Mouse (Mus musculus) embryonic fibroblast, embryonic 13.5 days (primary cell): ENCODE data around the gene Slc9a9.

Source experiments
- CTCF ChIP-seq: IDR thresholded peaks from 2 replicates; pipeline ENCODE4 v1.5.1; 2011; ENCODE audit warnings: mild to moderate bottlenecking, control low read depth, low read length, moderate library complexity, borderline replicate concordance; ENCODE audit not compliant: insufficient read depth
- POLR2A ChIP-seq: IDR thresholded peaks from 2 replicates; pipeline ENCODE4 v1.6.1; 2011; ENCODE audit warnings: low read depth, mild to moderate bottlenecking, control low read depth, low read length, moderate library complexity

DNA sequence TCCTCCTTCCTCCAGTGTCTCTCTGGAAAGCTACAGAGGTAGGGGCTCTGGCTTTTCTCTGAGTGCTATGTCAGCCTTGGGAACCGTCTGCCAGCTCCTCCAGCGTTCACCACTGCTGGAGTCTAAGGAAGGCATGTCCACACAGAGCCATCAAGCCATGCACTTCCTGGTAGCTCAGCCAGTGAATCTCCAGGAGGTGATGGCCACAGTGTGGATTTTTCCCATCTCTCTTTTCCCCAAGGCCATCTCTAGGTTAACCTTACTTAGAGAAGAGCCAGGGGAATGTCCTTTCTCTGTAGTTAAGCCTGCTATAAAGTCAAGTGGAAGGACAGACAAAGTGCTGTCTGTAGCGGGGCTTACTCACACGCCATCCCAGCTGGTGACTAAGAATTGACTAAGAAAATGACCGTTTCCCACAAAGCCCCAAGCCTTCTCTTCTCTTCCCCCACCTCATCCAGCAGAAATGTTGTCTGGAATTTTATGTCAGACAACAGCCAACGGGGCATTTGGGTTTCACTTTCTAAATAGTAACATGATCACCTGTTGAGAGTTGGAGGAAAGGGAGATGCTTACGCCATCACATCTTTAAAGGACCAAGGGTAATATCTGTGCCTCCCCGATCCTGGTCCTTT lies 523.3 kb downstream of the Slc9a9 start:
- TF ChIP-seq POLR2A (no peak), CTCF (no peak)
